Mouse (Mus musculus): ENCODE measurements at regions not wholly inside any gene's neighbourhood (a gene's known extent, or its start where the extent isn't known, plus 50 kb on each side); places are given as distances from the start of the nearest gene placed in this dataset.
"Not testable (repeated sequence)": the region's sequence is repeated elsewhere in the genome, so short reads cannot be mapped to it uniquely, and the experiment has no call there.

DNA sequence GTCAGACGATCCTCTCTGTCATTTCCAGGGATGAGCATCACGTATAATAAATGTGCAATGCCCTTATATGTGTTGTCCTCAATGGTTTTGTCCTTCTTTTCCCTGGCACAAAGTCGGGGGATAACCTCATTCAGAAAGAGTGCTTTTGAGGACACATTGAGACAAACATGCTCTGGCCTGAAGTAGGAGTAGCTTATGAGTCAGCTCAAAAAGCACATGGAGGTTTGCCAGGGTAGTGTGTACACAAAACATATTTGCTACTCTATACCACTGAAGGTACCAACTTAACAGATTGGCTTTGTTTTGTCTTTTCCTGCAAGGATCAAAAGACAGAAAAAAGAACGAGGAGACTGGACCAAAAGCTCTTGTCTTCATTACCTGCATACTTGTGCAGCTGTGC lies 682.1 kb upstream of the Grid2 start:
- no peak for TF ChIP-seq CTCF (IDR thresholded peaks at IDR 0.05; ENCODE audit: borderline replicate concordance, extremely low read depth, insufficient read depth, insufficient read length)
- TF ChIP-seq POLR2A (IDR thresholded peaks at IDR 0.05; ENCODE audit: borderline replicate concordance, extremely low read depth, insufficient read depth, insufficient read length, poor library complexity, severe bottlenecking) = no peak
- DNase-seq (ENCODE audit: low read depth) = no peak

DNA sequence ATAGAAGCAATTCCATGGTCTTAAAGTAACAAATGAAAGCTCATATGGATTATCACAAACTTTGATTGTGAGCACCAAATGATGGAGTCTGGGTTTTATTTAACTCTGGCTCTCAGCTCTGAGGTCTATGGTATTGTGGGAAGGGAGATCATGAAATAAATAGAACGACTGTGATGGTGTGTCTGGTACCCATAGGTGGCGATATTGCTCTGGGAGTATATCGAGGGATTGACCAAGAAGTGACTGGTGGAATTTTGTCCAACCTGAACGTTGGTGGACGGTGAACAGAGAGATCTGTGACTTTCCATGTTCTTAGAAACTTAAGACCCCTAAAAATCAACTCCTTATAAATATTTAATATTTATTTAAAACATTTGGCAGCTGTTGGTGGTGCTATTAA lies 679.5 kb upstream of the Grid2 start:
- DNase-seq (ENCODE audit: low read depth) = peak; percentile 60
- TF ChIP-seq POLR2A (IDR thresholded peaks at IDR 0.05; ENCODE audit: borderline replicate concordance, extremely low read depth, insufficient read depth, insufficient read length, poor library complexity, severe bottlenecking) (no peak), CTCF (IDR thresholded peaks at IDR 0.05; ENCODE audit: borderline replicate concordance, extremely low read depth, insufficient read depth, insufficient read length) (peak; percentile 51; the same call in 1 of the 2 replicates)

DNA sequence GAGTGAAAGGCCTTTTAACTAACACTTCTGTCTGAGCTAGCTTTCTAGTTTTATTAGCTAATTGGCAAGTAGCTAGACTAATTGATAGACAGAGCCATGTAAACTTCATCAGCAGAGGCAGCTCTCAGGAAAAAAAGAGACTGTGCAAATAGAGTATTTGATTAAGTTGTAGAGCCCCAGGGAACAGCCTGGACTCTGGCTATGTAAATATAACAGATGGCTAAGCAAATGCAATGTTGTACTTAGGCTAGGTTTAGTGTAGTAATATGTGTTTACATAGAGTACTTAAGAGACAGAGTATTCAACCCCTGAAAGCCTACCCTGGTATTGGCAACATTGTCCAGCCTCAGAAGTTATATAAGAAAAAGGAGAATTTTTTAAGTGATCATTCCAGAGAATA lies 635.1 kb upstream of the Grid2 start:
- TF ChIP-seq POLR2A (IDR thresholded peaks at IDR 0.05; ENCODE audit: borderline replicate concordance, extremely low read depth, insufficient read depth, insufficient read length, poor library complexity, severe bottlenecking) (no peak), CTCF (IDR thresholded peaks at IDR 0.05; ENCODE audit: borderline replicate concordance, extremely low read depth, insufficient read depth, insufficient read length) (no peak)
- DNase-seq (ENCODE audit: low read depth) = peak; percentile 27

DNA sequence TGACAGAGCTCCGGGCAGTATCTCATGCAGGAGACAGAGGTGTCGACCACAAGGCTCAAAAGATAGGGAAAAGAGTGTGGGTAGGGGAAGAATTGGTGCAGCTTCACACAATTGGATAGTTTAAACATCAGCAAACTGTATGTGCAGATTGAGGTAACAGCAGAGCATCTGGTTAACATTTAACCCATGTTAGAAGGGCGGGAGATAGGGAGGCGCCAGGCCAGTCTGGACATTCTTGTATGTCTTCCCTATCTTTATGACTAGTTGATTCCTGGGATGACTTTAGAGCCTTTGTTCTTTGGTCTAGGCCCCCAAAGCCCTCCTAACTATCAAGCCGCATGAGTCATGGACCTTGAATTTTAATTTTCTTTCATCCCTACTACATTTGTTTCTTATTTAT lies 587.6 kb upstream of the Grid2 start:
- not testable (repeated sequence) for DNase-seq (ENCODE audit: low read depth)

DNA sequence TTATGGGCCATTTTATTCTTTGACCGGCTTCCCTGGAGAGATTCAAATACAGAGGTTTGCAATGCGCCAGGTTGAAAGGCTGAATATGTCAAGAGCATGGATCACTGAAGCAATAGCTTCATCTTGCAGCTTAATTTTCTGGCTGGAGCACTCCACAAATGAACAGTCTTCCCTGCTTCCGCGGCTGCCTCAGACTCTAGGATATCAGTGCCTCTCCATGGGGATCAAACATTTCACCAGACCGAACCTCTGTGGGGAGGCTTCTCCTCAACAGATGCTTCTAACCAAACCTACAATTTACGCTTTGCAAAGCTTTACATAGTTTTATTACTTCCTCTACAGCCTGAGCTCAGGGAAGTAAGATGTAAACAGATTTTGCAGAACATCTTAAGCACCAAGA lies 537.3 kb upstream of the Grid2 start:
- TF ChIP-seq CTCF (IDR thresholded peaks at IDR 0.05; ENCODE audit: borderline replicate concordance, extremely low read depth, insufficient read depth, insufficient read length) (no peak), POLR2A (IDR thresholded peaks at IDR 0.05; ENCODE audit: borderline replicate concordance, extremely low read depth, insufficient read depth, insufficient read length, poor library complexity, severe bottlenecking) (no peak)
- peak; percentile 37 for DNase-seq (ENCODE audit: low read depth)

DNA sequence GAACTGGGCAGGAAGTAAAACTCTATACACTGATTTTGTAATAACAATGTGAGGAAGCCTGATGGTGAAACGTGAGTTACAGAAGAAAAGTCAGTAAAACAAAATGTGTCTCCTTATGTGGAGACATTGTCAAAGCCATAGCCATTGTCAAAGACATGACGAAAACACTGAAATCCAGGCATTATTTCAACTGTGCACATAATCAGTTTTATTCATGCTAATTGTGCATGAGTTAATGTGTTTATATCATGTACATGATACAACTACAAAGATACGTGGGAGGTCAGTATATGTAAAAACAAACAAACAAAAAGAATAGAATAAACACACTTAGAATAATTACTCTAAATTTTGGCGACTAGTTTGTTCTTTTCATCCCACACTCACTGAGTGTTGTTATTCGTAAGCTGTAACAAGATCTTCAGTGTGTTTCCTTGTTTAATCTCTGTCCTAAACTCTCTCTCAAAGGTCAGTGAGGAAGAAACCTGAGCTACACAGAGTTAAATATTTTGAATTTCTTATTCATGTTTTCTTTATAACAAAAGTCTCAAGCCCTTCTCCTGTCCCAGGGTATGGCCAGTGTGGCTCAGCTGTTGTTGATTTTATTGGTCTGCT lies 536.0 kb upstream of the Grid2 start:
- TF ChIP-seq POLR2A (IDR thresholded peaks at IDR 0.05; ENCODE audit: borderline replicate concordance, extremely low read depth, insufficient read depth, insufficient read length, poor library complexity, severe bottlenecking) = no peak
- no peak for TF ChIP-seq CTCF (IDR thresholded peaks at IDR 0.05; ENCODE audit: borderline replicate concordance, extremely low read depth, insufficient read depth, insufficient read length)
- no peak for DNase-seq (ENCODE audit: low read depth)
